Mouse (Mus musculus) right cerebral cortex, postnatal 36 days (tissue): ENCODE data around the gene Nrd1.

Experiments
- DNase-seq, 2 experiments: peaks; one replicate each; pipeline ENCODE4 v3.0.0; 2022; ENCODE audit warnings: low spot score in 2 of 2, mixed read lengths in 1 of 2

Gene Nrd1

DNA sequence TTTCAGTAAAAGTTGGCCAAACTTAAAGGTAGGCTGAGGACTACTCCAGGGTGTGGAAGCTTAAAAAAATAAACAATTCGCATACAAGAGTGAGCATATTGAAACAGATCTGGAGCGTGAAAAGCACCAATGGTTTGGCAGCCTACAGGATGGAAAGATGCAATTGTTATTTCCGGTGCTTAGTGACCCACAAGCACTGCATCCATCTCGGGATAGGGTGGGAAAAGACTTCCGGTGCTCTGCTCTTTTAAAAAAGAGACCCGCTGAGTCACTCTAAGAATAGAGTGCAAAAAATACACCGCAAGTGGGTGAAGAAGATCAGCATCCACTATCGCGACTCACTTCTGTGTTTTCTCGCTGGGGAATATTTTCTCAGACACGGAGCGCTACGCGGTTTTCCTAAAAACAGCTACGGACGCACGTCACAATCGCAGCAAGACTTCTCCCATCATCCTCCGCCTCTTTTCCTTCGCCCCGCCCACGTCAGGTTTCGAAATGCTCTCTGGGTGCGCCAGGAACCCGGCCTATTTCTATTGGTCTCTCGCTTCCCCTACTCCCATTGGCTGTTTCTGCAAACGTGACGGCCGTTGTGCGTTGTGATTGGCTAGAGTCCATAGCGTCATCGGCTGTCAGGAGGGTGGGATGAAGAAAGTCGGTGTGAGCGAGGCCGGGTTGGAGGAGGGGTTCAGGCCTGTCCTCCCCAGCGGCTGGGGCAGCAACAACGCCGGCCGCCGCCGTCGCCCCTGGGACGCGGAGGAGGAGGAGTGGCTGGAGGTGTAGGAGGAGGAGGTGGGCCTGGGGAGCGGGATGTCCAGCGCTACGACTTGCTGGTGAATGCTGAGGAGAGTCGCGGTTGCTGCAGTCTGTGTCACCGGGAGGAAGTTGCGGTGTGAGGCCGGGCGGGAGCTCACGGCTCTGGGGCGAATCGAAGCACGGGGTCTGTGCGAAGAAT lies at the start of gene Nrd1:
Gene Nrd1 (plus strand): TSS at position 657 of the 952 bp plus-strand sequence.
- peak; percentile 98 to 99 for DNase-seq

DNA sequence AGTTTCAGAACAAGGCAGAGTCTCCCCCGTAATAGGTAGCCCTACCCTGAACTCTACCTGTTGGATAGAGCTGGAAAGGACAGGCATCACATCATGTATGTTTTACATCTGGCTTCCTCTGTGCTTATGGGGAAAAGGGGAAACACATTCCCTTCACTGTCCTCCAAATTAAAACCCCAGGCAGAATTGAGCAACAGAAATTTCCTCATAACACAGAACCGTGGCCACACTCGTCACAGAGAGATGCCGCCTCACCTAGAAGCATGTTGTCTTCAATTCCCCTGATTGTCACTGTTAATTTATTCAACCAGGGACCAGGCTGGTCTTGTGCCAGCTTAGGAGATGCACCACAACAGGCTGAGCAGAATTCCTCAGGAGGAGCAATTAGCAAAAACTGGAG lies 48.8 kb upstream of the Nrd1 start:
- no peak for DNase-seq

DNA sequence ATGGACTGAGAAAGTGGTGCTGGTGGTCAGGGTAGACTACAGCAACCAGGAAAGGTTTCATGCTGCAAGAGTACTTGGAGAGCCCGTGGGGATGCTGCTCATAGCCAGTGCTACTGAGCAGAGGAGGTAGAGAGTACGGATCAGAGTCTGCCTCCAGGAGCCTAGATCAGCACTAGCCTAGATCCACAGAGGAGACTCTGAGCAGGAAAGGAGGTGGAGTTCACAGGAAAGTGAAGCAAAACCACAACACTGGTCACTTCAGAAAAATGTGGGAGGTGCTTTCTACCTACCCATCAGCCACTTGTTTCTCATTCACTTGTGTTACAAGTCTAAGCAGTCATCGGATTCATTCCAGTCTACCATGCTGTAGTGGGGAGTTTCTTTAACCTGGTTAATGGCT lies 40.8 kb upstream of the Nrd1 start:
- DNase-seq, result no peak

DNA sequence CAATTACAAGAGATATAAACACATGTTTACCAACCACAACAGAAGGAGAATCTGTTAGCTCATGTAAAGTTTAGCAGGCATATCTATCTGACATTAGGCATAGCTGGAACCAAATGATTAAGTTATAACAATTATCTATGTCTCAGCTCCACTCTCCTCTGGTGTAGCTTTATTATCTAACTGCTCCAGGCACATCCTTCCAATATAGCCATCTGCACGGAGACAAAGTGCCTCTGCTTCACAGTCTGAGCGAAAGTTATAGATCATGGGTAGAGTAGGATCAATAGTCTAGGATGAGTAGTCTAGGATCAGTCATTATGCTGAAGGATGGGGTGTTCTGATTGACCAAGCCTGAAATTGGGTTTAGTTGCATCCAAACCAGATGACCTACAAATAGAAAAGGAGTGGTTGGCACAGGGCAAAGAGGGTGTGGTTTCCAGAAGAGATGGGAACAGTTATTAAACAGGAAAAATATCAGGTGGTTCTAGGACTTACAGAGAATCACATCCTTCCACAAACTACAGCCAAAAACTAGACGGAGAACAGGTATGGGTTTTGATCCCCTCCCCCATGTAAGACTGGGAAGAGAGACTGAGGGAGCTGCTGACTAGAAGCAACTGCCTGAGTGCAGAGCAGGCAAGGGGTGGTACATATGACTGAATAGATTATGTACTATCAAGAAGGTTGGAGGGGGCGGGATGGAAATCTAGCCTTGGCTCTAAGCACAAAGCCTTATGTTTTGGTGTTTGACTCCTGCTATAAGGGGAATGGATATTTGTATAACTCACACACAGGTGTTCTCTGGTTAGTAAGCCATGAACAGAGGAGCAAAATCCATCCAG lies 39.6 kb upstream of the Nrd1 start:
- no peak for DNase-seq

DNA sequence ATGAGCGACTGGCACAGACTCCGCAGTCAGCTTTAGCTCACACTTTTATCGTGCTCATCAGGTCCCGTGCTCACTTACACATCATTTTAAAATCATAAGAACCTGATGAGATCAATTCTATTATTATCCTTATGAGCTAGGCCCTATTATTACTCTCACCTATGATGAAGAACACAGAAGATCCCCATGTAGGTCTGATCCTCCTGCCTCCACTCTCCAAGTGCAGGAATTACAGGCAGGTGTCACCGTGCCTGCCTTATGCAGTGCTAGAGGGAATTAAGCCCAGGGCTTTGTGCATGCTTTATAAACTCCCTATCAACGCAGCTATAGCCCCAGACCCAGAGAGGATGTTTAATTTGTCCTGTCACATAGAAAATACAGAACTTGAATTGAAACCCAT lies 37.4 kb upstream of the Nrd1 start:
- no peak for DNase-seq

DNA sequence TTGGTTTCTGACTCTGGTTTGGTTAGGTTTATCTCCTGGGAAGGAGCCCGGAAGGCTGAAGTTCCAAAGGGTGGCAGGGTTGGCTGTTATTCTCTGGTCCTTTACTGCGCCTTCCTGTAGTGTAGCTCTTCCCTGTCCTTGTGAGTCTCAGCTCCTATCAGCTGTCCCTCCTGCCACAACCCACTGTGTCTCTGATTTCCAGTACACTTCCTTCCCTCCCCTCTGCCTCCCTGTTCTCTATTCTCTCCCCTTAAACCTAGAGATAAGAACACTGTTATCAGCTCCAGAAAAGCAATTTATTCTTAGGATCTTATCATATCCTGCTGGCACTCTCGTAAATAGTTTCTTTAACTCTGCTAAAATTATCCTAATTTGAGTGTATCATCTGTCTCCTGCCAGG lies 30.9 kb upstream of the Nrd1 start:
- no peak for DNase-seq

DNA sequence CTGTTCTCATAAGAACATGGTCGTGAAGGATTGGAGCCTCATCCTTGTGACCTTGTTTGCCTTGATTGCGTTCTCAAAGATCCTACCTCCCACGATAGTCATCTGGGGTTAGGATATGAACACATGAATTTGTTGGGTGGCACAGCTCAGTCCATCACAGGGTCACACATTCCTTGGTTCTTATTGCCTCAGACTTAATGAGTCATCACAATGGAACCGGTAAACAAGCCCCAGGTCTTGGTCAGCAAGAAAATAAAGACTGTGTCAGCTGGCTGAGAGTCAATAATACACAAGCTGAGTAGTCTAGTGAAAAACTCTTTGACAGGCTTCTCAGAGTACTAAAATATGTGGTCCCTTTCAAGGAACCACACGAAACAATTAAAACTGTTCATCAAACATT lies 29.4 kb upstream of the Nrd1 start:
- DNase-seq, result no peak

DNA sequence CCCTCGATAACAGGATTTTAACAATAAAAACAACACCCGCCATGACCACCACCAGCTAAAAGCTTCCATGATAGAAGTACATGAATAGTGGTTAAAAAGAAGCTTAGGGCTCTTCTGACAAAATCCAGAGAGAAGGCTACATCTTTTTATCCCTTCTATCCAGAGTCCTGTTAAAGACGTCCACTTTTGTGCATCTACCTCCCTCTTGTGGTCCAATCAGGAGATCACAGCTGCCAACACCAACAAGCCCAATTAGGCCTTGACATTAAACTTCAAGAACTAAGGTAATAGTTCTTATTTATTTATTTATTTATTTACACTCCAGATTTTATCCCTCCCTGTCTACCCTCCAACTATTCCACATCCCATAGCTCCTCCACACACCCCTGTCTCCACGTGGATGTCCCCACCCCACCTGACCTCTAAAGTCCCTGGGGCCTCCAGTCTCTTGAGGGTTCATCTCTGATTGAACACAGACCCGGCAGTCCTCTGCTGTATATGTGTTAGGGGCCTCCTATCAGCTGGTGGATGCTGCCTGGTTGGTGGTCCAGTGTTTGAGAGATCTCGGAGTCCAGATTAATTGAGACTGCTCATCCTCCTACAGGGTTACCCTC lies 23.9 kb upstream of the Nrd1 start:
- DNase-seq, result peak; percentile 38 to 39

DNA sequence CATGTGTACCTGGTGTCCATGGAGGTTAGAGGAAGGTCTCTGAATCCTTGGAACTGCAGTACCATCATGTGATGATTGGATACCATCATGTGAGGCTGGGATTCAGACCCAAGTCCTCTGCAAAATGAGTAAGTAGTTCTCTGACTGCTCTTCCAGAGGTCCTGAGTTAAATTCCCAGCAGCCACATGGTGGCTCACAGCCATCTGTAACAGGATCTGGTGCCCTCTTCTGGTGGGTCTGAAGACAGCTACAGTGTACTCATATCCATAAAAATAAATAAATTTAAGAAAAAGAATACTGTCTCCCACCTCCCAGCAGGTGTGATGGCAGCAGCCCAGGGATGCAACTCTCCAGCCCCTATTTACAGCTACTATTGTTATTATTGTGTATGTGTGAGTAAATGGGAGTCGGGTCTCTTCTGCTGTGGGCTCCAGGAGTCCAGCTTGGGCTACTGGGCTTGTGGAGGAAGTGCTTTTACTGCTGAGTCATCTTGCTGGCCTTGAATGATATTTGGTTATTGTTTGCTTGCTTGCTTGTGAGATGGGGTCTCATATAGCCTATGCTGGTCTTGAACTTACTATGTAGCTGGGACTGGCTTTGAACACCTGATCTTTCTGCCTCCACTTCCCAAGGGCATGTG lies 13.5 kb upstream of the Nrd1 start:
- no peak for DNase-seq

DNA sequence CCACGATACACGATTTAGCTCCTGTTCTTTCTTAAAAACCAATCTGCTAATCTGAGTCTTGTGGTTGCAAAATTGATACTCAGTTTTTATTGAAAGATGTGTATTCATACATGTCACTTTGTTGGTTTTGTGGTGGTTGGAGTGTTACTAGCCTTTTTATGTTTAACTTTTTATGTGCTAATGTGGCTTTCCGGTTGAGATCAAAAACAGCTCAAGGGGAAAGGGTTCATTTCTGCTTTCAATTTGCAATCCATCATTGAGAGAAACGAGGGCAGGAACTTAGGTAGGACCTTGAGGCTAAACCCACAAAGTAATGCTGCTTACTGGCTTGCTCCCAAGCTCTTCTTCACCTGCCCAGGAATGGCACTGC lies 13.0 kb upstream of the Nrd1 start:
- DNase-seq, result no peak

DNA sequence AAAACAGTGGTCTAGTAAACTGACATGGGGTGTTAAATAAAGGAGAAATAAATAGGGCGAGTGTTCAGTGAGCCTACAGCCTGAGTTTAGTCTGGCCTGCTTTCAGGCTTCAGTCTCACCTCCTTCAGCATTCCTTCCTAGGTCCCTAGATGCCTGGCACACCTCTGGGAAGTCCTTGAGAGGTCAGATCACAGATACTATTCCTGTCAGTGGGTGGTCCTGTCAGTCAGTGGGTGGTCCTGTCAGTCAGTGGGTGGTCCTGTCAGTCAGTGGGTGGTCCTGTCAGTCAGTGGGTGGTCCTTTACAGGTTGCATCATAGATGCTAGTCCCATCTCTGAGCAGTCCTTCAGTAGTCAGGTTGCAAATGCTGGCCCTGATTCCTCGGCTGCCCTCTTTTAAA lies 11.0 kb upstream of the Nrd1 start:
- no peak for DNase-seq

DNA sequence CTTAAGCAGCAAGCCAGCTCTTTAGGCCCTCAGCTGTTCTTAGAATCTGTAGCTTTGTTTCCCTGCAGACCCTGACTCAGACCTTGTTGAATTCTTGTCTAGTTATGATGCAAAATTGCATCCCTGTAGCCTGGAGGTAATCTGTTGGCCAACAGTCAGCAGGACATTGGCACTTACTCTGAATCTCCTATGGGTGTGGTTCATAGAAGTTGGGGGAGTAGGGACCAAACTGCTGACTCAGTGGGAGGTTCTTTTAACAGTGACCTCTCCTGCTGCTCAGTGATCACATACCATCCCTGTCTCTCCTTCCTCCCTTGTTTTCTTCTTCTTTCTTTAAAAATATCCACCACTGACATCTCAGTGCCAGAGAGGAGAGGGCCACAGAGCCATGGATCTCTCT lies 10.4 kb upstream of the Nrd1 start:
- DNase-seq, result no peak

DNA sequence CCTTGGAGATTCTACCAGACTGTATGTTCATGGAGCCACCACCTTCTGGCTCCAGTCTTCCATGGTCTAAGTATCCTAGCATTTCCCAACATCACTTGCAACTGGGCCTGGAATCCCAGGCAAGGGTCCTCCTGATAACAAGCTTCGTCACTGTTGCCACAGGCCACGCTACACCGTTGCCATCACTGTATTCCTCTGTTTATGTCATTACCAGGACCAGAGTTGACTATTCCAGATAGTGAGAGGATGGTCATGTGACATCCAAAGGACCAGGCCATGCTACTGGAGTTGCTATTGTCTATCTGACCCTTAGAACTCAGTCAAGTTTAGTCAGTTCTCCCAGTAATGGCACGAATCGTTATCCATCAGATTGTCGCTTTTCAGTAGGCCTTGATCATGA lies 9.9 kb upstream of the Nrd1 start:
- no peak for DNase-seq

DNA sequence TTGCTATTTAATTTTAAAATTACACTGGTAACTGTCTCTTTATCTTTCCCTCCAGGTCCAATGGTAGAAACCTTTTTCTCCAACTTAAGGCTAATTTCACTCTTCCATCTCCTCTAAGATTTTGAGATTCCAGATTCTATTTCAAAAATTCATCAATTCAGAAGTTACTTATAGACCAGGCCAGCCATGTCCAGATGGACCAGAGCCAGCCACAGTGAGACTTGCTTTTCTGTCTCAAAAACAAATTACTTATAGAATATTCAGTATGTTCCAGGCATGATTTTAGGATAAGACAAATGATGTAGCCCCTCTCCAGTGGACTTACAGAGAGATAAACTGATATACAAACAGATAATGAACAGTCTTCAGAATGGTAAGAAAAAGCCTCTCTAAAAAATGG lies 8.6 kb upstream of the Nrd1 start:
- DNase-seq, result no peak

DNA sequence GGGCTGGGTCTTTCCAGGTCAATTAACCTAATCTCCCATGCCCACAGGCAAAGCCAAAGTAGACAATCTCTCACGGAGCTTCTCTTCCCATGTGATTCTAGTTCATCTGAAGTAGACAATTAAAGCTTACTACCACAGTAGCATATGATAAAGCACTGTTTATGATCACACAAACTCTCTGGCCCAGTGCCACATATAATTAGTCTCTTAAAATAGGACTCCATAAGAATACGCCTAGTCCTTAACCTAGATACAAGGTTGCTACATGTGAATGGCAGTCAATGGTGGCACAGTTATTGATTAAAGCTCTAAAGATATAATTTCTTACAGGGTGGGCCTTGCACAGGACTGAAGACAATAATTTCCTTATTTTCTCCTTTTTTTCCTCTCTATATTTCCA lies 7.5 kb upstream of the Nrd1 start:
- DNase-seq, result no peak

DNA sequence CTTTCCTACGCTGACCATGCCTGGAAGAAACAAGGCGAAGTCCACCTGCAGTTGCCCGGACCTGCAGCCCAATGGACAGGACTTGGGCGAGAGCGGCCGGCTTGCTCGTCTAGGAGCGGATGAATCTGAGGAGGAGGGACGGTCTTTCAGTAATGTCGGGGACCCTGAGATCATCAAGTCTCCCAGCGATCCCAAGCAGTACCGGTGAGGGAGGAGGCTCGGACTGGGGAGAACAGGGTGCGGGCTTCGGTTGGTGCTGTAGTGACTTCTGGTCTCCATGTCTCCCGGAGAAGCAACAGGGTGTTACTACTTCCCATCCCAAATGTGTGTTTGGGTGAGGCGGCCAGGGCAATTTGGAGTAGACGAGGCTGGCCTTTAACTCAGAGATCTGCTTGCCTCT lies 506 bp downstream of the Nrd1 start:
- no peak for DNase-seq

DNA sequence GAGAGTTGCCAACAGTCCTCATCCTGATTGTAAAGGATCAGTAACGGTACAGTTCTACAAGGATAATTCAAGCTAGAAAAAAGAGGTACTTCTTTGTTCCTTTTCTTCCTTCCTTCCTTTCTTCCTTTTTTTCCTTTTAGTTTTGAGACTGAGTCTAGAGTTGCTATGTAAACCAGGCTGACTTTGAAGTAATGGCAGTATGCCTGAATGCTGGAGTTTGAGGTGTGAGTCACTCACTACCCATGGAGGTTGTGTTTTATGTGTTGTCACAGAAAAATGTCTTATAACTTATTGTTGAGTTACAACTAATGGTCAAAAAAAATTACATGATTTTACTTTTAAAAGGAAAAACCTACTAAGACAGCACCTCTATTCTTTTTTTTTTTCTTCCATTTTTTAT lies 7.6 kb downstream of the Nrd1 start:
- DNase-seq, result no peak

DNA sequence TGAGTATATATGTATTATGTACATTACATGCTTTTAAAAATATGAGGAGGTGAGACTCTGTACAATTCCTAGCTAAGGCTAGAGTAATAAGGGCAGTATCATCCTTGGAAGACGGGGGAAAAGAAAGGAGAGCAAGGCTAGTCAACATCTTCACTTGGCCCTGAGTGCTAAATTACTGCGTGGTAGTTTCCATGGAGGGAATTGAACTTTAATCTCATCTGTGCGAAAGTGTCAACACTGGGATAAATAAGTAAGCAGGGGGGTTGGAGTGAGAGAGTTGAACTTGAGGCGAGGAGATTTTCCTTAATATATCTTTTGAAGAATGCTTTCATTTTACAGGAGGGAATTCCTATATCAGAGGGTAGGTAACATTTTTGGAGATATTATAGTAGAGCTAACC lies 13.6 kb downstream of the Nrd1 start:
- no peak for DNase-seq

DNA sequence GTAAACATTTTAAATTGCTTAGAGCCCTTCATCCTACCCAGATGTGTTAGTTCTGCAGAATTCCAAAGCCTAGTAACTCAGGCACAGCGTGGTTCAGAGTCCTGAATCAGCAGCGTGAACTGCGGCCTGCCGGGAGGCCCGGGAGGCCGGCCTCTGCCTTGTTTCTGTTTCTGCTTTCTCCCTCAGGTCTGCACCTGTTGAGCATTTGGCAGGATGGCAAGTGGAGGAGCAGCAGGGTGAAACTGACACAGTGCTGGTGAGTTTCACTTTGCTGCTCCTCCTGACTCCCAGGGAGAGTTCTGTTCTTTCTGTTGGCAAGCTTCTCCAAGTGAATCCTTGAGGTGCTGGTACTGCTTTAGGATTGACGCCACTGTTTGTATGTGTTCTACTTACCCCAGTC lies 17.0 kb downstream of the Nrd1 start:
- DNase-seq, result no peak

DNA sequence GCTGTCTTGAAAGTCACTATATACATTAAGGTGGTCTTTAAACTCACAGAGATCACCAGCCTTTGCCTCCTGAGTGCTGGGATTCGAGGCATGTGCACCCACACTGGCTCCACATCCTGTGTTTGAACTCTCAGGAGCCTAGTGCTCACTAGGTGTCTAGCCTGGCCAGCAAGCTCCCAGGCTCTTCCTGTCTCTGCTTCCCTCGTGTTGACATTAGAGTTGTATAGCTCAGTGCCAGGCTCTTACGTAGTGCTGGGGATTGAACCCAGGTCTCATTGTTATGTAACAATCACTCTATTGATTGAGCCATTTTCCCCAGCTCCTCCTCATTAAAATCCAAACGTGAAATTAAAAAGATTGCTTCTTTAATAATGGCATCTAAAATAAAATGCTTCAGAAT lies 18.8 kb downstream of the Nrd1 start:
- DNase-seq, result no peak

DNA sequence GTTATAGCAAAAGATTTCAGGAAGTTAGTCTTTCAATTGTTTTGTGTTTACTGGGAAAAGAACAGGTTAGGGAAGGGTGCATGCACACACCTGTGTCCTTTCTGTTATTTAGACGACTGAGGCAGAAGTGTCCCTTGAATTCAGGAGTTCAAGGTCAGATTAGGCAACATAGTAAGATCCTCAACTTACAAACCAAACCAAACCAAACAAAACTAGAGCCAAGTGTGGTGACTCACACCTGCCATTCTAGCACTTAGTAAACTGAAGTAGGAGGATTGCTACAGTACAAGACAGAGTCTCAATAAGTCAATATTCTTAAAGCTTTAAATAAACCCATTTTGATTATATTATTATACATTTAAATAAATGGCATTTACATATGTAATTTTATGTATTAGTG lies 21.5 kb downstream of the Nrd1 start:
- no peak for DNase-seq

DNA sequence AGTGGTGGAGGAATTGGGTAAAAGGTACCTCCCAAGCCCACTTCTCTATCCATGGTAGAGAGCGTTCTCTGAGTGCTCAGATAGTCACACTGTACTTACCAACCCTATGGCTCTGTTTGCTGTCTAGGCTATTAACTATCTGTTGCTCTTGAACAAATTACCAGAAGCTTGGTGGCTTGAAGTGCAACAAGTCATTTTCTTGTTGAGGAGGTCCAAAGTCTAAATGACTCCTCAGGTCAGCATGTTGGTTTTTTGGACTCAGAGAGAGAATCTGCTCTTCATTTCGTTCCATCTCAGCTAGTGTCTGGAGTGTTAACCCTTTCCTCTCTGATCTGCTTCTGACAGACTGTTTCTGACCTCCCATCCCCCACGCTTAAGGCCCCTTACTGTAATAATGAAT lies 24.6 kb downstream of the Nrd1 start:
- DNase-seq, result no peak
